Mouse (Mus musculus) right cerebral cortex, postnatal 36 days (tissue): ENCODE data around the gene A030003K21Rik.

Experiments
- DNase-seq, 2 experiments: peaks; one replicate each; pipeline ENCODE4 v3.0.0; 2022; ENCODE audit warnings: low spot score in 2 of 2, mixed read lengths in 1 of 2

A030003K21Rik gene

DNA sequence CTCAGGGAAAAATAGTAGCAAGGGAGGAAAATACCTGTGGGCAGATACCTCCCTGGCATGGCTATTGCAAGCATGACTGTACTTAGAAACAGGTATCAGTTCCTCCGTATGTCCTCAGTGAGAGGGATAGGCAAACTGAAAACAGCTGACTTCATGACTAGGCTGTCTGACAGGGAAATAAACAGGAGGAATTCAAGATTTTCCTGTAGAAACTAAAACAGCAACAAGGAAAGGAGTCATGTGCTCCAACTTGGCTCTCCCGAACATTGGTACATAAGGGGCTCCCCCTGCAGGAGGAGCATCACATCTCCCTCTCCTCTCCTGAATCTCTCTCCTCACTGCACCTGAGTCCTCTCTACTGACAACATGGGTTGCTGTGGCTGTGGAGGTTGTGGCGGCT is 30.2 kb downstream of the A030003K21Rik start, which contains the start of gene A030005L19Rik:
Gene A030005L19Rik (plus strand): TSS at position 301 of the 400 bp plus-strand sequence.
- DNase-seq: no peak

GRCm38 (mm10) chr1:82905886-82906285 is 37.3 kb downstream of the A030003K21Rik start:
- DNase-seq: no peak

GRCm38 (mm10) chr1:82901201-82901600 is 42.0 kb downstream of the A030003K21Rik start:
- DNase-seq: no peak

- DNase-seq: no peak
Measured at GRCm38 (mm10) chr1:82900567-82900966, 42.6 kb downstream of the A030003K21Rik start.

DNA sequence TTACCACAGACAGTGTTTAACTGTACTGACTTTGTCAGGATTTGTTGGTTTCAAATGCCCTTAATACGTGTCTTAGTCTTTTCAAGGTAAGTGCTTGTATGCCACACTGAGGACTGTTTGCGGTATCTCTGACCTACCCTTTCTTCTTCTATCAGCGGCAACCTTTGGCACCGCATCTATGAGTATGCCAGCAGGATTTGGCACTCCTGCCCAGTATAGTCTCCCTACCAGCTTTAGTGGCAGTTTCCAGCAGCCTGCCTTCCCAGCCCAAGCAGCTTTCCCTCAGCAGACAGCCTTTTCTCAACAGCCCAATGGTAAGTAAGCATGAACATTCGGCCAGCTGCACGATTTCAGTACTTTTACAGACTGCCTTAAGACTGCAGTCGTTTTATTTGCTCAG is 49.9 kb downstream of the A030003K21Rik start:
- DNase-seq: no peak
